Mouse (Mus musculus) limb, embryonic 14.5 days (tissue): ENCODE results near the gene Adcy4. TPM values are rescaled to one million over a fixed set of nuclear protein-coding genes. Genes with fewer than 3 reads are reported as not detected.

Experiments
- ATAC-seq: fragments of 200-750 bp; cut with Nextera tagmentation; 2 replicates; pipeline ENCODE4 v1.8.0; 2017; ENCODE audit warnings: low read depth, moderate number of reproducible peaks, moderate TSS enrichment; ENCODE audit not compliant: low FRiP score
- DNase-seq: peaks from one replicate; pipeline ENCODE4 v3.0.0-alpha.2; 2015; ENCODE audit warnings: low spot score
- H3K27ac ChIP-seq: fragments of 300-500 bp; sonication (generic); replicated peaks from 2 replicates; pipeline ENCODE4 v1.5.1; 2014; ENCODE audit warnings: low read depth, mild to moderate bottlenecking, low read length, moderate library complexity, mixed read lengths
- H3K27me3 ChIP-seq: fragments of 300-500 bp; sonication (generic); 2 replicates; pipeline ENCODE4 v1.6.1; 2014; ENCODE audit warnings: low read length, mixed read lengths; ENCODE audit not compliant: control insufficient read depth, insufficient read depth
- H3K36me3 ChIP-seq: fragments of 300-500 bp; sonication (generic); 2 replicates; pipeline ENCODE4 v1.6.1; 2014; ENCODE audit warnings: mild to moderate bottlenecking, low read length, moderate library complexity, mixed read lengths; ENCODE audit not compliant: control insufficient read depth, insufficient read depth
- H3K4me1 ChIP-seq: fragments of 300-500 bp; sonication (generic); 2 replicates; pipeline ENCODE4 v1.6.1; 2014; ENCODE audit warnings: antibody characterized with exemption, low read length, mixed read lengths; ENCODE audit not compliant: control insufficient read depth, insufficient read depth
- H3K4me2 ChIP-seq: fragments of 300-500 bp; sonication (generic); replicated peaks from 2 replicates; pipeline ENCODE4 v1.6.1; 2014; ENCODE audit warnings: low read depth, mild to moderate bottlenecking, low read length, moderate library complexity; ENCODE audit not compliant: severe bottlenecking
- H3K4me3 ChIP-seq: fragments of 300-500 bp; sonication (generic); replicated peaks from 2 replicates; pipeline ENCODE4 v1.5.1; 2014; ENCODE audit warnings: low read length
- H3K9ac ChIP-seq: fragments of 300-500 bp; sonication (generic); 2 replicates; pipeline ENCODE4 v1.6.1; 2014; ENCODE audit warnings: mild to moderate bottlenecking, low read depth, low read length, moderate library complexity; ENCODE audit not compliant: severe bottlenecking
- H3K9me3 ChIP-seq: fragments of 300-500 bp; sonication (generic); 2 replicates; pipeline ENCODE4 v1.6.1; 2016; ENCODE audit warnings: low read length; ENCODE audit not compliant: control insufficient read depth
- POLR2A ChIP-seq: fragments of 200-500 bp; IDR thresholded peaks from 2 replicates; pipeline ENCODE4 v1.8.0; 2012; ENCODE audit warnings: inconsistent platforms, mild to moderate bottlenecking, moderate library complexity, borderline replicate concordance; ENCODE audit not compliant: insufficient read depth, insufficient read length; ENCODE audit errors: extremely low read depth
- WGBS: fragments of 180-500 bp; shearing (Covaris S2); extraction: QIAGEN DNeasy Blood & Tissue Kit; methylation state at CpG from one replicate; pipeline ENCODE4 v1.1.7; 2014; 5-methylcytosine and 5-hydroxymethylcytosine counted together
- polyA plus RNA-seq, 2 experiments: library from polyadenylated mRNA; depleted of rRNA in 1 of 2; stranded (reverse) in 1 of 2; unstranded in 1 of 2; fragments of >200 nt; fragmentation: Nextera tagmentation in 1 of 2; extraction: Ambion mirVana in 1 of 2; gene quantifications; 2 replicates each; pipeline versions ENCODE4 v1.2.1 to v1.2.3; 2012 to 2014

Gene Adcy4
- polyA plus RNA-seq, 2 experiments = 16.8 to 32.4 TPM

- peaks cover 15% of the 10 kb centered on the region; the same call in 1 of the 2 replicates for H3K27me3 ChIP-seq
- ATAC-seq (no peak), DNase-seq (no peak)
- H3K36me3 ChIP-seq = 0 out of 2 replicates have a peak, but pooled peaks cover 4% of the 10 kb centered on the region
- peak overlapping the region; percentile 73 for H3K4me2 ChIP-seq
- H3K27ac ChIP-seq = no peak overlapping the region
- H3K4me3 ChIP-seq = peak overlapping the region; percentile 35
- H3K9ac ChIP-seq = peak overlapping the region; percentile 29
- H3K9me3 ChIP-seq = no peaks in the 10 kb centered on the region
- TF ChIP-seq POLR2A = no peak
- peaks cover 6% of the 10 kb centered on the region for H3K4me1 ChIP-seq
- 25% methylated on average over 10 of the region's 11 CpGs for WGBS
Observed at GRCm38 (mm10) chr14:55787731-55788130, 3.8 kb upstream of the Adcy4 start.

GRCm38 (mm10) chr14:55785195-55785594, 1.3 kb upstream of the Adcy4 start:
- Histone ChIP-seq H3K27ac (no peak overlapping the region), H3K4me3 (no peak overlapping the region), H3K4me1 (peaks cover 19% of the 10 kb centered on the region), H3K9ac (no peak overlapping the region), H3K9me3 (no peaks in the 10 kb centered on the region), H3K27me3 (peaks cover 15% of the 10 kb centered on the region; the same call in 1 of the 2 replicates), H3K36me3 (0 out of 2 replicates have a peak, but pooled peaks cover 4% of the 10 kb centered on the region), H3K4me2 (no peak overlapping the region)
- WGBS = 32% methylated on average over 6 of the region's 6 CpGs
- TF ChIP-seq POLR2A = no peak
- no peak for DNase-seq
- no peak for ATAC-seq

- peaks cover 13% of the 10 kb centered on the region; the same call in 1 of the 2 replicates for H3K36me3 ChIP-seq
- peak overlapping the region; percentile 65 for H3K27ac ChIP-seq
- H3K9me3 ChIP-seq = no peaks in the 10 kb centered on the region
- ATAC-seq = peak; percentile 74
- peak overlapping the region; percentile 49 for H3K4me3 ChIP-seq
- H3K4me1 ChIP-seq = peaks cover 19% of the 10 kb centered on the region
- 2% methylated on average over 31 of the region's 31 CpGs for WGBS
- H3K27me3 ChIP-seq = peaks cover 15% of the 10 kb centered on the region; the same call in 1 of the 2 replicates
- peak; percentile 93 for DNase-seq
- TF ChIP-seq POLR2A = no peak
- peak overlapping the region; percentile 64 for H3K9ac ChIP-seq
- peak overlapping the region; percentile 81 for H3K4me2 ChIP-seq
Observed at GRCm38 (mm10) chr14:55783171-55783957, 531 bp downstream of the Adcy4 start.

- ATAC-seq (no peak), DNase-seq (no peak)
- Histone ChIP-seq H3K36me3 (peaks cover 14% of the 10 kb centered on the region; the same call in 1 of the 2 replicates), H3K27ac (peak overlapping the region; percentile 65), H3K4me1 (peaks cover 19% of the 10 kb centered on the region), H3K9me3 (no peaks in the 10 kb centered on the region), H3K4me2 (peak overlapping the region; percentile 81), H3K27me3 (peaks cover 12% of the 10 kb centered on the region; the same call in 1 of the 2 replicates), H3K9ac (peak overlapping the region; percentile 45), H3K4me3 (peak overlapping the region; percentile 49)
- 37% methylated on average over 9 of the region's 9 CpGs for WGBS
- no peak for TF ChIP-seq POLR2A
Observed at GRCm38 (mm10) chr14:55782361-55782960, 1.4 kb downstream of the Adcy4 start.

- Histone ChIP-seq H3K36me3 (peaks cover 17% of the 10 kb centered on the region; the same call in 1 of the 2 replicates), H3K27me3 (peaks cover 5% of the 10 kb centered on the region; the same call in 1 of the 2 replicates), H3K4me3 (peak overlapping the region; percentile 15; the same call in 1 of the 2 replicates), H3K9ac (no peak overlapping the region), H3K4me2 (peak overlapping the region; percentile 44), H3K9me3 (no peaks in the 10 kb centered on the region), H3K27ac (no peak overlapping the region), H3K4me1 (peaks cover 19% of the 10 kb centered on the region)
- ATAC-seq = peak; percentile 59; the same call in 1 of the 2 replicates
- peak; percentile 90 for DNase-seq
- no peak for TF ChIP-seq POLR2A
- 14% methylated on average over 14 of the region's 14 CpGs for WGBS
Observed at GRCm38 (mm10) chr14:55781310-55781709, 2.6 kb downstream of the Adcy4 start.
